Mouse (Mus musculus): ENCODE measurements at regions not wholly inside any gene's neighbourhood (a gene's known extent, or its start where the extent isn't known, plus 50 kb on each side); places are given as distances from the start of the nearest gene placed in this dataset.
"Not testable (repeated sequence)": the region's sequence is repeated elsewhere in the genome, so short reads cannot be mapped to it uniquely, and the experiment has no call there.

DNA sequence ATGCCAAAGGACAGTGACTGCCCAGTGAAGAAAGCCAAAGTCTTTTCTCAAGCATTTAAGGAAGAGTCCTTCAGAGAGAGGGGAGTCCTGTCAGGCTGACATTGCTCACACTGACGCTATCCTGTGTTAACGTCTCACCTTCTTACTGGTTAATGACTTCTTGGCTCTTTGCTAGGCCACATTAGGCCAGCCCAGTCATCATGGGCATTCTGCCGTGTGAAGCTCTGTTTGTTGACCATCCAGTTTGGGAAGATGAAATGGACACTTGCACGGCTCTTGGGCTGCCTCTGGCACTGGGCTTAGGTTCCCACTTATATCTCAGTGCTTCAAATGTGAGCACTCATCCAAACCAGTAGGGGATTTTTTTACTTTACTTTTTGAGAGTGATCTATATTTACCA, 196.5 kb downstream of the Dact1 start:
- in situ Hi-C loops (cut with MboI; ENCODE audit: low pct_unique_long_range_greater_than_20kb in 1 of 2, low sequenced_read_pairs in 2 of 2, unreplicated experiment in 1 of 2): no loop called here

DNA sequence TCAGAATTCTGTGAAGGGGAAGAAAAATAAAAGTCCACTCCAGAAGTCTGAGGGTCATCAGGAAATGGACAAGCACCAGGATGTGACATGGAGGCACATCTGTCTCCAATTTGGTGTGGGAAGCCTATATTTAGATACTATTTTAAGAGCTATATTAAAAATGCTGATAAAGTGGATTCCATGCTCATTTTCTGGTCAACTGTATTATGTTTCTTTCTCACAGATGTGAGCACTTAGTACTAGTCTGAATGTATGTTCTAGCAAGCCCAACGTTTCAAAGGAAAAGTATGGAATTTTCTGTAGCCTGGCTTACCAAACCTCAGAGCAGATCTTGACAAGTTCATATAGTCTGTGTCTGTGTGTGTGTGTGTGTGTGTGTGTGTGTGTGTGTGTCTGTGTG, 197.0 kb downstream of the Dact1 start:
- in situ Hi-C loops (cut with MboI; ENCODE audit: low pct_unique_long_range_greater_than_20kb in 1 of 2, low sequenced_read_pairs in 2 of 2, unreplicated experiment in 1 of 2): no loop called here

DNA sequence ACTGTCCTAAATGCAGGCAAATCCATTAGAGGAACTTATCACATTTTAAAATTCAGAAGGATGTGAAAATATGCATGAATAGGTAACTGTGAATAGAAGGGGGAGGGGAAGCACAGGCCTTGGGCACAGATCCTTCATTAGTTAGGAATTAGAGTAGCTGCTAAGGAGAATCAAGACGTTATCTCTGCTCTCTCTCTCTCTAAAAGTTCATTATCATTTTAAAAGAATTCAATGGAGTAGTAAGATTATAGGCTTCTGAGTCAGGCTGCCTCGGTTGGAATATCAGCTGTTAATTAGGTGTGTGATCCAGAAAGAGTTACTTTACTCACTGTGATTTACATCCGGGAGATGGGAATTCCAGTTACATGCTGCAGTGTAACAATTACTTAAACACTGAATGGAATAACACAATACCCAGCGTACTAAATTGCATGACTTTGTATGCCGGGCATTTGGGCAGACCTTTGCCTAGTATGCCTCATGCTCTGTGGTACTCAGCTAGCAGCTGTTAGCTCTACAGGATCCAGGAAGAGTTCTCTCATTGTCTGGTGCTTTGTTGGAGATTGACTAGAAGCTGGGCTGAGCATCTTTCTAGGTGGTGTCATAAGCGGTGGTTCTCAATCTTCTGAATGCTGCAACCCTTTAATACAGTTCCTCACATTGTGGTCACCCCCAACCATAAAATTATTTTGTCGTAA, 203.4 kb downstream of the Dact1 start:
- in situ Hi-C loops (cut with MboI; ENCODE audit: low pct_unique_long_range_greater_than_20kb in 1 of 2, low sequenced_read_pairs in 2 of 2, unreplicated experiment in 1 of 2): no loop called here

DNA sequence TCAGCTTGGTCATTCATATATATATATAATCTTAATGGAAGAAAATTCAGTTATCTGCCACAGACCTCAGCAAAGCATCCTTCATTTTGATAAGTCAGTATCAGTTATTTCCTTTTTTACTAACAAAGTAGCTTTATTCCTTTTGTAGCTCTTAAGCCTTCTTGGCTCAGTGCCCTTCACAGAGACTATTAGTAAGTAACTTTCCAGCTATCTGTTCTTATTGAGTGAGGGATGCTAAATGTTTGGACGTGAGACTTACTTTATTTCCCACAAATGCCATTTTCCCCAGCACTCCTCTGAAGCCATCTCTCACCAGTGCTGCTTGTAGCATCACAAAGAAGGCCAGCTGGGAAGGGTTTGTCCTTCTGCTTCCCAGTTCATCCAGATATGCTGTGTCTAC, 209.8 kb downstream of the Dact1 start:
- in situ Hi-C loops (cut with MboI; ENCODE audit: low pct_unique_long_range_greater_than_20kb in 1 of 2, low sequenced_read_pairs in 2 of 2, unreplicated experiment in 1 of 2): no loop called here

DNA sequence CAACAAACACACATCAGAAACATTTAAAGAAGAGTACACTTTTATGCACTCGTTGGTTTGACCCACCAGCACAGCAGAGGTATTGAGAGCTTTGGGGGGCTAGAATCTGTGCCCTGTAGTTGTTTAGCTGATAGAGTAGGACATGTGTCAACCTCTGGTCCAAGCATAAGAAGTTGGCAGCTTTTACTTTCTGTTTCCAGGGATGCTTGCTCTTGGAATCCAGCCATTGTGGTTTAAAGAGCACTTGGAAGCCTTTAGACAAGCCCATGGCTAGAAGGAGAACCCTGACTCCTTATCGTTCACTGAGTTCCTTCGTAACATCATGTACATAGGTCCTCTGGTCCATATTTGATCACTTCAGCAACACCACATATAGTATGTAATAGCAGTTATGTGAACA, 212.3 kb downstream of the Dact1 start:
- in situ Hi-C loops (cut with MboI; ENCODE audit: low pct_unique_long_range_greater_than_20kb in 1 of 2, low sequenced_read_pairs in 2 of 2, unreplicated experiment in 1 of 2): no loop called here

DNA sequence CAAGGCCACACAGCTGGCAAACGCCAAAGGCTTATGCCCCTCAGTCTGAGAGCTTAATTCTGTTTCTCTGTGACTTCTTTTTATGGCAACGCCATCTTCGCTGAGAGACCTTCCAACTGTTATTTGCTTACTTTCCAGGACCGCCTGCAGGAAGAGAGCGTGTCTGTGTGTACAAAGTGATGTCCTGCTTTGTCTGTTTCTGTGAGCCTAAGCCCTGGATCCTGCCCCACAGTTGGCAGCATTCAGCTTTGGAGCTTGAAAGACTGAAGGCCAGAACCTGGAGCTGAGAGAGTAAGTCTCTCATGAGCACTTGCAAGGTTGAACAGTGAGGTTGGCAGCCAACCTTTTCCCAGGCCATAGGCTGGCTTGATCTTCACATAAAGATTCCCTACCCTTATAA, 212.8 kb downstream of the Dact1 start:
- in situ Hi-C loops (cut with MboI; ENCODE audit: low pct_unique_long_range_greater_than_20kb in 1 of 2, low sequenced_read_pairs in 2 of 2, unreplicated experiment in 1 of 2): no loop called here

DNA sequence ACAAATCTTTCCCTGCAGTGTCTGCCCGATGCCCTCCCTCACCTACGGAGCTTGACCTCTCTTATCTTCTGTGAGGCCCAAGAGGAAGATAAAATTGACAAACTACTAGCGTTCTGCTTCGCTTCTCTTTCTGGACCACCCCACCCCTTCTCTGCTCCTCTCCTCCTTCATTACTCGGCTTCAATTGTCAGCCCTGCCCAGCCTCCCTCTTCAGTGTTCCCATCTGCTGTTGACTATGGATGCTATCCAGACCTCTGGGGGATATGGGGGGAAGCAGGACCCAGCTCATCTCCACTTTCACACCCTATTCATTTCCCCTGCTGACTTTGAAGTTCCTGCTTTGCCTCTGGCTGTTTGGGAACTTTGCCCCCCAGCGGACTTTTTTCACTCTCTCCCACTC, 214.5 kb downstream of the Dact1 start:
- in situ Hi-C loops (cut with MboI; ENCODE audit: low pct_unique_long_range_greater_than_20kb in 1 of 2, low sequenced_read_pairs in 2 of 2, unreplicated experiment in 1 of 2): no loop called here

DNA sequence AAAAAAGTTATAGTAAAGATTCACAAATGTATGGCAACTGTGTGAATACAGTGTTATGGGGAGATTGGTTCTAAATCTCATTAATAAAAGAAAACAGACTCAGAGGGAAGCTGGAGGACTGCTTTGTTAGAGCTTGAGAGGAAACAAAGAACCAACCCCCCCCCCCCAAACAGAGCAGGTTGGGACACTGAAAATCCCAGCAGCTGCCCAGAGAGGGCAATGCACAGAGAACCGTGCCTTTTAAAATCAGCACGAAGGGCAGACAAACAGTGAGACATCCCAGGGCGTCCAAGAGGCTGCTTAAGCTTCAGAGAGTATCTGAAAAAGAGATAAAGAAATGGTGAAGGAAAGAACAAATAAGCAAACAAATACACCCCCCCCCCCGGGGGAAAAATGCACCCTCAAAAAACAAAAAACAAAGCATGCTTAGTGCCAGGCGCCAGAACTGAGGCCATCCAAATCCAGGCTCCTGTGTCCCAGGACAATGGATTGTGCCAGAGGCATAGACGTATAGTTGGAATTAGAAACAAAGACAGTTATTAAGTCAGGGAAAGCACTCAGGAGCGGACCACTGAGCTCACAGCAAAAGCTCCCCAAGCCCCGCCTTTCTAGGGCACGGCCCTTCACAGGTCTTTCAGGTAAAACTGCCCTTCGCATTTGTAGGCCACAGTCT, 215.7 kb downstream of the Dact1 start:
- in situ Hi-C loops (cut with MboI; ENCODE audit: low pct_unique_long_range_greater_than_20kb in 1 of 2, low sequenced_read_pairs in 2 of 2, unreplicated experiment in 1 of 2): no loop called here

DNA sequence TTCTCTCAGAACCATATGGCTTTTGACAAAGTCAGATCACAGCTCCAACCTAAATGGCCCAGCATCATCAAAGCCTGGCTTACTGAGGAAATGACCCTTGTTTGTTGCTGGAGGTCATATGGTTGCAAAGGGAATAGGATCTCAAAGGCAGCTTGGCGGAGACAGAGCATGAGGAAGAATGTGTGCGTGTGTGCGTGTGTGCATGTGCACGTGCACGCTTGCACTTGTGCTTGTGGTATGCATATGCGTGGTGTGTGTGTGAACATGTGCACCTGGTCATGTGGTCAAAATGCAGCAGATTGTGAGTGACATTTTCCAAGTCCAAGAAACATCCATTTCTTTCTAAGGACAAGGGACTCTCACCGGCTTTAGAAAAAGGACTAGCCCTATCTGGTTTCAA, 216.9 kb downstream of the Dact1 start:
- in situ Hi-C loops (cut with MboI; ENCODE audit: low pct_unique_long_range_greater_than_20kb in 1 of 2, low sequenced_read_pairs in 2 of 2, unreplicated experiment in 1 of 2): no loop called here

DNA sequence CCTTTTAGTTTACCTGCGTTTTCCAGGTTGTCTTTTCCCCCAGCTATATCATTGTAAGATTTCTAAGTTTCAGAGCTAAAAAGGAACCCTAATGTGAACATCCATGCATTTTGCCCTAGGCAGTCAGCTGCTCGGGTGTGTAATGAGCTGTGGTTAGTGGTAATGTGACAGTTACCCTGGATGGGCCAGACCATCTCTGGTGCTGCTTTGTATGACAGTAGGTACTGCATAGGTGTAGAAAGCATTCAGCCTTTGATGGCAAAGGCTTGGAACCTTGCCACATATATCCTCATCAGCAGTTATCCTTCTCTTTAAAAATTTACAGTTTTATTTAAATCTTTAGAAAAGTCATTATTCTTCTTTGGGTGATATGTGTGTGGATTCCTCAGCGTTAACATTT, 222.5 kb downstream of the Dact1 start:
- in situ Hi-C loops (cut with MboI; ENCODE audit: low pct_unique_long_range_greater_than_20kb in 1 of 2, low sequenced_read_pairs in 2 of 2, unreplicated experiment in 1 of 2): no loop called here

DNA sequence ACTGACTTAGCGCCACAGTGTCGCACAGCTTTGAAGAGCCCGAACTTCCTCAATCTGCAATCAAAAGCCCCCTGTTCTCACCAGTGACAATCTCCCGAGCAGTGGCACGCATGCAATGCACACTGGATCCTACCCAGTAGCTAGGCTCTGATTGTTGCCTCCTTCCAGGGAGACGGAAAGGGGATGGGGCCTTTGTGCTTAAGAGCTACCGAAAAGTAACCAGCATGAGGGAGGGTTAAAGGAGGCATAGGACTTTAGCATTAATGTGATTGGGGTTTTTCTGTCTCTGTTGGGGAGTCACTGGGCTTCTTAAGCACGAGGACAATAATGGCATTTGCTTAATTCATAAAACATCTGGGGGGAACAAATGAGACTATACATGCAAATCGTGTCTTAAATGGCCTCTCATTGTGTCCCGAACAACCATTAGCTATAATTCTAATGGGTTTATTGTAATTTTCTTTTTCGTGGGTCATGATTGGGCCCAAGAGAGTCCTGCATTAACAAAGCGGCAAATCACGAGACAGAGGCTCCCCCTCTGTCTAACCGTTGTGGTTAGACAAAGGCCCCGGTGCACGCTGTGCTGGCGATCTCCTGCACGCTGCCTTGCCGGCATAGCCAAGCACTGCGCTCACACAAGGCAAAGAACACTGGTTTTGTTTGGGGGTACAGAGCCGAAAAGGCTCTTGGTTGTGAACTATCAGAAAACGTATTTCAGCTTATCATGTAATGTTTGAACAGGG, 223.2 kb downstream of the Dact1 start:
- in situ Hi-C loops (cut with MboI; ENCODE audit: low pct_unique_long_range_greater_than_20kb in 1 of 2, low sequenced_read_pairs in 2 of 2, unreplicated experiment in 1 of 2): no loop called here

DNA sequence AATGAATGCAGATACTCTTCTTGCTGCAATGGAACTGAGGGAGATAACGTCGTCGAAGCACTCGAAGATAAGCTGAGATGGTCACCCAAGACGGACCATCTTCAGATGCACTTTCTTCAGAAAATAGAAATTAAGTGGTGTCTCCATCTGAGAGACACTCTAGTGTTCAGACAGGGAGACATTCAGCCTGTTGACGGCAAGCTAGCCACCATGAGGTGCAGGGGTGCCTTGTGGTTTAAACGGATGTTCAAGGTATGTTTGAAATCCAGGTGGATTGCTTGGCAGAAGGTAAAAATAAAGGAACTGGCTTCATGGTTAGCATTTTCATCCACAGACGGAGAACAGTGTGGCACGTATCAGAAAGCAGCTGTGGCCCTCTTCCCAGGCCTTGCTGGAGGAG, 224.0 kb downstream of the Dact1 start:
- in situ Hi-C loops (cut with MboI; ENCODE audit: low pct_unique_long_range_greater_than_20kb in 1 of 2, low sequenced_read_pairs in 2 of 2, unreplicated experiment in 1 of 2): no loop called here

DNA sequence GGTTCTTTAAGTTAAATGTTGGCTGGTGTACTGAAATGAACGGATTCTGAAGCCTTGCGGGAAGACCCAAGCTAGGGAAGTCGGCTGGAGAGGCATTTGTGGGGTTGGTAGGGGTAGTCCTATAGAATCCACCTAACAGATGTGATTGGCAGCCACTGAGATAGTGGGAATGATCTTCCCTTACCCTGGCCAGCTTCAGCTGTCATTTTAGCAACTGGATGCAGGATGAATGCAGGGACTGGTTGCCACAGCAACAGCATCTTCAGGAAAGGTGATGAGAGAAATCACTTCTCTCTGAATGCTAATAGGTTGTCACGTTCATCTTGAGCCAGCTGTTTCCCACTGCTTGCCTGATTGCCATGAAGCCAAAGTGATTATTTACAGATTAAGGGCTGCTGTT, 224.5 kb downstream of the Dact1 start:
- in situ Hi-C loops (cut with MboI; ENCODE audit: low pct_unique_long_range_greater_than_20kb in 1 of 2, low sequenced_read_pairs in 2 of 2, unreplicated experiment in 1 of 2): no loop called here

DNA sequence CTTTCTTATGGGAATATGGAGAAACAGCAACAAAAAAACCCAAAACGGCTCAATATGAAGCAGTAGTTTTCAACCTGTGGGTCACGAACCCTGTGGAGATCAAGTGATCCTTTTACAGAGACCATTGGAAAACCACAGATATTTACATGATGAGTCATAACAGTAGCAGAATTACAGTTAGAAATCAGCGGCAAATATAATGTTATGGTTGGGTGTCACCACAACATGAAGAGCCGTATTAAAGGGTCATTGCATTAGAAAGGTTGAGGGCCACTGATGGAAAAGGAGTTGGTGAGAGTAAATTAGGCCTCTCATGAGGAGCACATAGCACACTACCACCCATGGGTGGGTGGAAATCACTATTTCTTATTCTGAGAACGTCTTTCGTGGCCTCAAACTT, 225.6 kb downstream of the Dact1 start:
- in situ Hi-C loops (cut with MboI; ENCODE audit: low pct_unique_long_range_greater_than_20kb in 1 of 2, low sequenced_read_pairs in 2 of 2, unreplicated experiment in 1 of 2): no loop called here

DNA sequence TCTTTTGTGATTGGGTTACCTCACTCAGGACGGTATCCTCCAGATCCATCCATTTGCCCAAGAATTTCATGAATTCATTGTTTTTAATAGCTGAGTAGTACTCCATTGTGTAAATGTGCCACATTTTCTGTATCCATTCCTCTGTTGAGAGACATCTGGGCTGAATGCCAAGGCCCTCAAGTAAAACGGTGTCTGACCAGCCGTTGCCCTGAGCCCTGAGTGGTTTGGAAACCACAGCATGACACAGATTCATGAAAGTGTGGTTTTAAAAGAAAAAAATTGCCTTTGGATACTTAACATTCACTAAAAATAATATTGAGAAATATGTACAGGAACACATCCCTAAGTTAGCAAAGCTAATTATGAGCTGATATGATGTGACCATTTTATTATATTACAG, 226.1 kb downstream of the Dact1 start:
- in situ Hi-C loops (cut with MboI; ENCODE audit: low pct_unique_long_range_greater_than_20kb in 1 of 2, low sequenced_read_pairs in 2 of 2, unreplicated experiment in 1 of 2): not testable (repeated sequence)

DNA sequence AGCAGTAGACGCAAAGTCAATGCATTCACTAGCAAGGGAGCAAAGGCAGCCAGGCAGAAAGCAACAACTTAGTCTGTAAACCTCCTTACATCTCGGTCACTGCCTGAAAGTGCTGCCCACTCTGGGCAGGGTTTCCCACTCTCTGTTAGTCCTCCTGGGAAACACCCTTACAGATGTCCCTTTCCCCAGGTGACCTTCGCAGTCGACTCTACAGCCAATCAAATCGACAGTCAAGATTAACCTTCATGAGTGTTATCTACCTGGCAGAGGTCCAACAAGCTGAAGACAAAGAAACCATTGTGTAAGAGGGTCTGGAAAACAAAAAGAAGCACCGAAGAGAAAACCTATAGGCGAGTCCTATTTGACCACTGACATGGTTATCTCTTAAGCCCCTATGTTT, 229.0 kb downstream of the Dact1 start:
- in situ Hi-C loops (cut with MboI; ENCODE audit: low pct_unique_long_range_greater_than_20kb in 1 of 2, low sequenced_read_pairs in 2 of 2, unreplicated experiment in 1 of 2): no loop called here

DNA sequence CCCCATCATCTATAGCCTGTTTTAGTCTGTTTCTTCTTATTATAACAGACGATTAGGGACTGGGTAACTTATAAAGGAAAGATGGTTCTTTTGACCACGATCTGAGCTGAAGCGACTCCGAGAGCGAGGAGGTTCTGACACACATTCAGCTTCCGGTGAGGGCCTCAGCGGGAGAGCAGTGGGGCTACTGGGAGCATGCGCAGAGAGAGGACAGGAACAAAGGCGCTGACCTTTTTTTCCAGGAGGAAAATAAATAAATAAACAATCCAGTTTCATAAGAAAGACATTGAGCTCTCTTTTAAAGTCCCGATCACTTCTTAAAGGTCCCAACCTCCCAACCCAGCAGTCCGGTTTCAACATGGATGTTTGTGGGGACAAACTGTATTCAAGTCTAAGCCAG, 230.6 kb downstream of the Dact1 start:
- in situ Hi-C loops (cut with MboI; ENCODE audit: low pct_unique_long_range_greater_than_20kb in 1 of 2, low sequenced_read_pairs in 2 of 2, unreplicated experiment in 1 of 2): no loop called here

DNA sequence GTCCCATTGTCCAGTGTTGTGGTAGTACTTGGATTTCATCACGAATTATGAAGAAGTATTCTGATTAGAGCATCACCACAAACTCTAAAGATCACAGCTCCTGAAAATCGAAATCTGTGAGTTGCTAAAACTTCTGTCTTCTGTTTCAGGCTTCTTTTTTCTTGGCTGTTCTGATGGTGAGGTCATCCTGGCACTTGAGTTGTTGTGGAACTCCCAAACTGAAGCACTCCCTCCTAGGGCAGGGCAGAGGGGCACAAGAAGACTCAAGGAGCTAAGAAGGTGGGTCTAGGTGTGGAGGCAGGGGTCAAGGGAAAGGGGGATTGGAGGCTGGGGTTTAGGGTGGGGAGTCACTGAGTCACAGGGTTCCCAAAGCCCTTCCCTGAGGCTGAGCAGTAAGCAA, 232.3 kb downstream of the Dact1 start:
- in situ Hi-C loops (cut with MboI; ENCODE audit: low pct_unique_long_range_greater_than_20kb in 1 of 2, low sequenced_read_pairs in 2 of 2, unreplicated experiment in 1 of 2): no loop called here

DNA sequence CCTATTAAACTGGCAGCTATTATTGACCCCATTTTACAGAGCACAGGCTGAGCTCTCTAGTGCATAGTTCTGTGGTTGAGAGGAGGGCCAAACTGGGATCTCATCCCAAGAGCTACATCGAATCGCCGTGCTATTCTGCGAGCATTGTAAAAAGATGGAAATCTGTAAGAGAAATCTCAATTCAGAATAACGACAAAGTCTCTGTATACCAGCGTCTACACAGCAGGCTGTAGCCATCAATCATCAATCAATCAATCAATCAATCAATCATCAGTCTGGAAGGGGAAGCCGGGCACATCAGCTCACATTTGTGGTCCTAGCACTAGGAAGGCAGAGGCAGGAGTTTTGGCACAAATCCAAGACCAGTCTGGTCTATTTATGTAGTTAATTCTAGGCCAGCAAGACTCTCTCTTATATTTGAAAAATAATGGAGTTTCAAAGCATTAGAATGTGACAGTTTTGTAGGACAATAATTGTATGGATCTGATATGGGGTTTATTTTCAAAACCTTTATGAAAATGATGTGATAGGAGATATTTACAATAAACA, 234.0 kb downstream of the Dact1 start:
- in situ Hi-C loops (cut with MboI; ENCODE audit: low pct_unique_long_range_greater_than_20kb in 1 of 2, low sequenced_read_pairs in 2 of 2, unreplicated experiment in 1 of 2): no loop called here

Data from mouse embryonic stem cell (cell line).